Mouse (Mus musculus): ENCODE data around the gene Col4a3bp. TPM values are rescaled to one million over a fixed set of nuclear protein-coding genes. Genes with fewer than 3 reads are reported as not detected.

The Col4a3bp gene
- polyA plus RNA-seq, 1 experiment from 2014 or later, result 13.8 TPM

DNA sequence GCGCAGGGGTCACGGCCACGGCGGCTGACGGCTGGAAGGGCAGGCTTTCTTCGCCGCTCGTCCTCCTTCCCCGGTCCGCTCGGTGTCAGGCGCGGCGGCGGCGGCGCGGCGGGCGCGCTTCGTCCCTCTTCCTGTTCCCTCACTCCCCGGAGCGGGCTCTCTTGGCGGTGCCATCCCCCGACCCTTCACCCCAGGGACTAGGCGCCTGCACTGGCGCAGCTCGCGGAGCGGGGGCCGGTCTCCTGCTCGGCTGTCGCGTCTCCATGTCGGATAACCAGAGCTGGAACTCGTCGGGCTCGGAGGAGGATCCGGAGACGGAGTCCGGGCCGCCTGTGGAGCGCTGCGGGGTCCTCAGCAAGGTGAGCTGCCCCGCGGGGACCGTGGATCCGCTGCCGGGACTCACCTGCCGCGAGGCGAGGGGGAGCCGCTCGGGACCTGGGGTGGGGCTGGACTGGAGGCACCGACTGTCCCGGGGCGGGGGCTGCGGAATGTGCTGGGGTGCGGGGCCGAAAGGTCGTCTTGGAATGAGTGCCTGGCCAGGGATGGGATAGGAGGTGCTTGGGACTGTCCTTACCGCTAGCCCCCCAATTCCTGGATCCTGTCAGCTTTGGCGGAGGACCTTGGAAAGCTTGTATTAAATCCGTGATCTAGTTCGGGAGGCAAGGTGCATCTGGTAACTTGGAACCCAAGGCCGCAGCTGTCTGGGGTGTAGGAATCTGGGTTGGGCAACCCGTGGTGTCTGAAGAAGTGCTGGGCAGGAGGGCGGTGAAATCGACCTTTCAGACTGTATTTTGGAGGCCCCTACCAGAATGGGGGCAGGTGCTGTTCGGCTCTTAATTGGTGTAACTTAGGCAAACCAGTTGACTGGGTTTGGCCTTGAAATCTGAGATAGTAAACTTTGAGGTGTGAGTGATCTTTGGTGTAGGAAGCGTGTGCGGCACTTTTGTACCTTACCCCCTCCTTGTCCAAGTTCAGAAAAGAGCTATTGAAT is 778 bp downstream of the Col4a3bp start:
- Histone ChIP-seq H3K27me3 (replicated peaks) (no peaks in the 10 kb centered on the region), H3K4me3 (replicated peaks) (peak overlapping the region; percentile 97), H3K4me2 (peak overlapping the region; percentile 78), H3K36me3 (no peaks in the 10 kb centered on the region), H3K9me3 (no peaks in the 10 kb centered on the region), H3K4me1 (no peaks in the 10 kb centered on the region), H3K9ac (peak overlapping the region; percentile 95), H3K27ac (peak overlapping the region; percentile 91)
- peak; percentile 56 for ATAC-seq (ENCODE audit: insufficient read depth, low FRiP score, low read depth)
- under 1% methylated on average over 71 of the region's 73 CpGs for WGBS

DNA sequence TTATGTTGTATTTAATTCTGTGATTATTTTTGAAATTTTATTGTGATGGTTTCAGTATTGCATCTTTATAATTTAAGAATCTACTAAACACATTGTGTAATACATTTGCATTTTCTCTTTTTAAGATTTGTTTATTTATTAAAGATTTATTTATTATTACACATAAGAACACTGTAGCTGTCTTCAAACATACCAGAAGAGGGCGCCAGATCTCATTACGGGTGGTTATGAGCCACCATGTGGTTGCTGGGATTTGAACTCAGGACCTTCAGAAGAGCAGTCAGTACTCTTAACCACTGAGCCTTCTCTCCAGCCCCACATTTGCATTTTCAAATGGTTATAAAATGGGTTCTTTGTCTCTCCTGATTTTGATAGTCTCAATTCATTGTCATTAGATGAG is 2.1 kb downstream of the Col4a3bp start:
- Histone ChIP-seq H3K27me3 (replicated peaks) (no peaks in the 10 kb centered on the region), H3K4me2 (no peak overlapping the region), H3K4me3 (replicated peaks) (no peak overlapping the region), H3K36me3 (no peaks in the 10 kb centered on the region), H3K27ac (no peak overlapping the region), H3K9ac (no peak overlapping the region), H3K9me3 (no peaks in the 10 kb centered on the region), H3K4me1 (no peaks in the 10 kb centered on the region)
- no peak for ATAC-seq (ENCODE audit: insufficient read depth, low FRiP score, low read depth)
- WGBS, result 68% methylated on average over 2 of the region's 2 CpGs

DNA sequence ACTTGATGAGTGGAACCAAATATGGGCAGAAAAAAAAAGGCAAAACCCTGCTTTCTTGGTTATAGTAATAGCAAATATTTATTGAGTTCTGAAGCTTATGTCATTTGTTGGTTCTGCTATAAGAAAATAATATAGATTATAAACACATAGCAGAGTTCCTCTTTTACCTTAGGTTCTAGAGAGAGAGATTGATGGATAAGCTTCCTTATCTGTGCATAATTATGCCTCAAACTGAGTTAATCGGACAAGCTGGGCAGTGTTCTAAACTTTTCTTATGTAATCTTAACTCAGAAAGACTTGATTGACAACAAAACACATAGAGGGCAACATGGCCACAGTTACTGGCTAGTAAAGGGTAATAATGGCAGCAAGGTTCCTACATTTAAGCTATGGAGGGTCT is 4.8 kb downstream of the Col4a3bp start:
- no peaks in the 10 kb centered on the region for H3K9me3 ChIP-seq
- no peak overlapping the region for H3K27ac ChIP-seq
- H3K27me3 ChIP-seq (replicated peaks), result no peaks in the 10 kb centered on the region
- no peak overlapping the region for H3K4me2 ChIP-seq
- 70% methylated on average over 1 of the region's 1 CpGs for WGBS
- no peak overlapping the region for H3K9ac ChIP-seq
- ATAC-seq (ENCODE audit: insufficient read depth, low FRiP score, low read depth), result no peak
- H3K4me3 ChIP-seq (replicated peaks), result no peak overlapping the region
- H3K36me3 ChIP-seq, result no peaks in the 10 kb centered on the region
- no peaks in the 10 kb centered on the region for H3K4me1 ChIP-seq

DNA sequence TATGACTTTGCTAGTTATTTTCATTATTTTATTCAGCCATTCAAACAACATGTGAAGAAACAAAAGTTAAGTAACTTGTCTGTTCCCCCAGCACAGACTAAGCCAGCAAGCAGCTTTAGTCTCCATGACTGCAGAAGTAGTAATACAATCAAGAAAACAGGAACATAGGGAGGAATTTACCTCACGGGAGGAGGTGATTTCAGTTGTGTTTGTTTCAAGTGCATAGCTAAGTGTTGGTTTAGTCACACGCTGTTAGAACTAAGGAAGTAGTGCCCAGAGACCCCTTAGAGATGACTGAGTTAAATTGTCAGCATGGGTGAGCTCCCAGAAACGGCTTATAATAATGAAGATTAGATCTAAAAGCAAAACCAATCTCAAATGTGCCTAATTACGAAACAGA is 5.5 kb downstream of the Col4a3bp start:
- WGBS, result 58% methylated on average over 4 of the region's 4 CpGs
- Histone ChIP-seq H3K9me3 (no peaks in the 10 kb centered on the region), H3K4me2 (no peak overlapping the region), H3K4me3 (replicated peaks) (no peak overlapping the region), H3K36me3 (no peaks in the 10 kb centered on the region), H3K4me1 (no peaks in the 10 kb centered on the region), H3K27me3 (replicated peaks) (no peaks in the 10 kb centered on the region), H3K27ac (no peak overlapping the region), H3K9ac (no peak overlapping the region)
- ATAC-seq (ENCODE audit: insufficient read depth, low FRiP score, low read depth), result no peak

DNA sequence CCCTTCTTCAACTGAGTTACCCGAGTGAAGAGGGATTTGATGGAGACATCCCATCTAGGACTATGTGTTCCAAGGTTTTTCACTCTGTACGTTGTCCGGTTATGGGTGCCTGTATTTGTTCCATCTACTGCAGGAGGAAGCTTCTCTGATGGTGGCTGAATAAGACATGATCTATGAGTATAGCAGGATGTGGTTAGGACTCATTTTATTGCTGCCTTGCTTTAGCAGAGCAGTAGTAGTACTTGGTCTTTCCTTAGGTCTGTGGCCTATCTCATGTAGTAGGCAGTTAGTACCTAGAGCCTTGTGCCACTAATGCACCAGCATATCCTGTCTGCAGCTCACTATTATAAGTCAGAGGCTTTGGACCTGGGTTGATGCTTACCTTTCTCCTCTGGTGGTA is 12.7 kb downstream of the Col4a3bp start:
- H3K27ac ChIP-seq, result no peak overlapping the region
- H3K9me3 ChIP-seq, result no peaks in the 10 kb centered on the region
- H3K4me3 ChIP-seq (replicated peaks), result no peak overlapping the region
- ATAC-seq (ENCODE audit: insufficient read depth, low FRiP score, low read depth), result no peak
- H3K4me1 ChIP-seq, result no peaks in the 10 kb centered on the region
- no peak overlapping the region for H3K9ac ChIP-seq
- H3K4me2 ChIP-seq, result no peak overlapping the region
- no peaks in the 10 kb centered on the region for H3K27me3 ChIP-seq (replicated peaks)
- no peaks in the 10 kb centered on the region for H3K36me3 ChIP-seq
- 93% methylated on average over 3 of the region's 3 CpGs for WGBS

DNA sequence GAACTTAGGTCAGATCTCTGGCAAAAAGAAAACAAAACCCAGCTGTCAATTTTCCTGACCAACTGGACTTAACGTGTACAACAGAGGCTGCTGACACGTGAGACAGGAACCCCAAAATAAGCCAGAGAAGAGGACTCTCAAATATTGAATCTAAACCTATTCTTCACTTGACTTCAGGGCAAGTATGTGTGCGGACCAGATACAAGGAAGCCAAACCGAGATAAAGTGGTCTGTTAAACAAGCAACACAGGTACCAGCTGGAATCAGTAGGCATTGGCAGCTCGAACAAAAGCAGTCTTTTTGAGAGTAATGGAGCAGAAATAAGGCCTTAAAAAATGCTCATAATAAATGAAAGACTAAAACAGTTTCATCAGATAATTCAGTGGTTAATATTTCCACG is 25.6 kb downstream of the Col4a3bp start:
- H3K27ac ChIP-seq, result no peak overlapping the region
- 0 out of 2 replicates have a peak, but pooled peaks cover 9% of the 10 kb centered on the region for H3K4me1 ChIP-seq
- H3K4me3 ChIP-seq (replicated peaks), result no peak overlapping the region
- no peaks in the 10 kb centered on the region for H3K27me3 ChIP-seq (replicated peaks)
- H3K9me3 ChIP-seq, result no peaks in the 10 kb centered on the region
- H3K36me3 ChIP-seq, result no peaks in the 10 kb centered on the region
- 52% methylated on average over 6 of the region's 6 CpGs for WGBS
- no peak overlapping the region for H3K4me2 ChIP-seq
- ATAC-seq (ENCODE audit: insufficient read depth, low FRiP score, low read depth), result no peak
- H3K9ac ChIP-seq, result no peak overlapping the region

DNA sequence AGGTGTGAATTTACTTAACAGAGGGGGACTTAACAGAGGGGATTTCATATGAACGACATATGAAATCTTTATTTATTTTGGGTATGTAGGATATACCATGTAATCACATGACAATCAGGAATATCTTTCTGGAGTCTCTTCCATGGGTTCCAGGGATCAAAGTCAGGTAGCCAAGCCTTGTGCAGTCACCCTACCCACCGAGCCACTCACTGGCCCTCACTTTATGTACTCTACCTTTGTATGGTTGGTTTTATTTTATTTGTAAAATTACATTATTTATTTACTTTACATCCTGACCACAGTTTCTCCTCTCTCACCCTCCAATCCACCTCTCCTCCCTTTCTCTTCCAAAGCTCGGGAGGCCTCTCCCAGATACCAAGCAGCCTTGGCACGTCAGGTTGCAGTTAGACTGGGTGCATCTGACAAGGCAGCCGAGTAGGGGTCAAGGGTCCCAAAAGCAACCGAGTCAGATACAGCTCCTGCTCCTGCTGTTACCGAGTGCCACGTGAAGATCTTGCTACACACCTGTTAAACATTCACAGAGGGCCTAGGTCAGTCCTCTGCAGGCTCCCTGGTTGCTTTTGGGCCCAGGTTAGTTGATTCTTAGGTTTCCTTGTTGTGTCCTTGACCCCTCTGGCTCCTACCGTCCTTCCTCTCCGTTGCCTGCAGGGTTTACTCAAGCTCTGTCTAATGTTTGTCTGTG is 28.0 kb downstream of the Col4a3bp start:
- no peak overlapping the region for H3K4me3 ChIP-seq (replicated peaks)
- H3K36me3 ChIP-seq, result no peaks in the 10 kb centered on the region
- no peaks in the 10 kb centered on the region for H3K9me3 ChIP-seq
- H3K4me1 ChIP-seq, result 0 out of 2 replicates have a peak, but pooled peaks cover 9% of the 10 kb centered on the region
- 27% methylated on average over 10 of the region's 10 CpGs for WGBS
- no peak overlapping the region for H3K9ac ChIP-seq
- H3K27ac ChIP-seq, result peak overlapping the region; percentile 35; the same call in 1 of the 2 replicates
- no peaks in the 10 kb centered on the region for H3K27me3 ChIP-seq (replicated peaks)
- H3K4me2 ChIP-seq, result no peak overlapping the region
- peak; percentile 82; the same call in 1 of the 2 replicates for ATAC-seq (ENCODE audit: insufficient read depth, low FRiP score, low read depth)

DNA sequence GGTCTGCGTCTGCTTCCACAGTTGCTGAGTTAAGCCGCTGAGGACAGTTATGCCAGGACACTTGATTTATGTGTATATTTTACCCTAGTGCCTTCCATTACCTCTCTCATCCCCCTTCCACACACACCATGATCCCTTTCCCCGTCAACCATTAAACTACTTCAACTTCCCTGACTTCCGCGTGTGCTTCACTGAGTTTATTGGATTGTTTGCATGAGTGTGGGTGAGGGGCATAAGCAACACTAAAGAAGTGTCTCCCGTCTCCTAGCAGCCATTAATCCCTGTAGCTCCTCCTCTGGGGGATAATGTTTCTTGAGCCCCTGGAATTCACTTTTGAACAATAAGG is 28.6 kb downstream of the Col4a3bp start:
- no peaks in the 10 kb centered on the region for H3K27me3 ChIP-seq (replicated peaks)
- no peak overlapping the region for H3K4me3 ChIP-seq (replicated peaks)
- no peaks in the 10 kb centered on the region for H3K9me3 ChIP-seq
- H3K4me1 ChIP-seq, result 0 out of 2 replicates have a peak, but pooled peaks cover 9% of the 10 kb centered on the region
- H3K9ac ChIP-seq, result no peak overlapping the region
- WGBS, result 22% methylated on average over 6 of the region's 6 CpGs
- peak; percentile 43; the same call in 1 of the 2 replicates for ATAC-seq (ENCODE audit: insufficient read depth, low FRiP score, low read depth)
- H3K27ac ChIP-seq, result peak overlapping the region; percentile 35; the same call in 1 of the 2 replicates
- H3K36me3 ChIP-seq, result no peaks in the 10 kb centered on the region
- no peak overlapping the region for H3K4me2 ChIP-seq

DNA sequence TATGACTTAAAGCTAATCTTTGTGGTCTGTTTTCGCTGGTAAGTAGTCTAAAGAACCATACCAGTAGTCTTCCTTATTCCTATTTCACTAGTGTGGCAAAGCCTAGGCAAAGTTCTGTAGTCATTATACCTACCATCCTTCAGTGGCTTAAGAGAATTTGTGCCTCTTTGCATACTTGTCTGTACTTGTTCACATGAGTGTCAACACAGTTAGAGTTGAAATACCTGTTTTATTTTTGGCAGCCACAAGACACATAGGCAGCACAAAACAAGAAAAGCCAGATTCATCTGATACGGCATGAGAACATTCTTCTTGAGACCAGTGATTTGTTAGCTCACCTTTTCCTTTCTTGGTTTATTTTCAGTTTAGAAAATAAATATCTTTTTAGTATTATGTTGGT is 31.8 kb downstream of the Col4a3bp start:
- ATAC-seq (ENCODE audit: insufficient read depth, low FRiP score, low read depth), result no peak
- Histone ChIP-seq H3K9ac (no peak overlapping the region), H3K4me3 (replicated peaks) (no peak overlapping the region), H3K4me1 (0 out of 2 replicates have a peak, but pooled peaks cover 9% of the 10 kb centered on the region), H3K4me2 (no peak overlapping the region), H3K27me3 (replicated peaks) (no peaks in the 10 kb centered on the region), H3K27ac (no peak overlapping the region), H3K9me3 (no peaks in the 10 kb centered on the region), H3K36me3 (no peaks in the 10 kb centered on the region)
- 84% methylated on average over 2 of the region's 2 CpGs for WGBS

DNA sequence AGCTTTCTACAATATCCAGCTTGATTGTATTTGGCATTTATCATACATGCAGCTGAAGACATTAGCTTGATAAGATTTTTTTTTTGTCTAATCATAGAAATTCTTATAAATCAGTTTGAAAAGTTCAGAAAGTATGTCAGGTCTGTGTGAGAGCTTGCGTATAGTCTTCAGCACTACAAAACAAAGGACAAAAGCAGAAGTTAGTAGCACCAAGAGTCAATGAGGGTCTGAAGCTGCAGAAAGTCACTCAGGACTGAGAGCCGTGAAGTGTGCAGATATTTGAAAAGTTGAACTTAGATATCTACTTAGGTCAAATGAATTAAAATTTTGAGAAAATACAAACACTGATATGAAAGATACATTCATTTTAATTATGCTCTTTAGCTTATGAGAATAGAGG is 36.7 kb downstream of the Col4a3bp start:
- Histone ChIP-seq H3K4me1 (no peaks in the 10 kb centered on the region), H3K4me3 (replicated peaks) (no peak overlapping the region), H3K9ac (no peak overlapping the region), H3K9me3 (no peaks in the 10 kb centered on the region), H3K4me2 (no peak overlapping the region), H3K27ac (no peak overlapping the region), H3K27me3 (replicated peaks) (no peaks in the 10 kb centered on the region), H3K36me3 (no peaks in the 10 kb centered on the region)
- ATAC-seq (ENCODE audit: insufficient read depth, low FRiP score, low read depth), result no peak
- WGBS, result 70% methylated on average over 2 of the region's 2 CpGs

DNA sequence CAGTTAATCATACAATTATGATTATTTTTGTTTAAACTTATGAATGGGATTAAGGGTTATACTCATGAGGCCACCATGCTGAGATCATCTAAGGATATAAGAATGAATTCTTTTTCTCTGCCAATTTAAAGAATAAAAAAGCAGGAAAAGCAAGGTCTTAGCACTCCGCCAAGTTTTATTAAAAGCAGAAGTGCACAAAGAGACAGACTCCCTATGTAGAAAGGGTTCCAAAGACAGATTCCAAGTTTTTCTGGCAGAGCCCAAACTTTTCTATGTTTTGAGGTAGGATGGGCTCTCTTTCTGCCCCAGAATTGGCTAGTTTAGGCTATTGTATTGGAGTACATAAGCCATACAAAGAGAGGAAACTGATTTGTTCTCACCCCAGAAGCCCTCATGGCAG is 37.6 kb downstream of the Col4a3bp start:
- Histone ChIP-seq H3K27ac (no peak overlapping the region), H3K4me3 (replicated peaks) (no peak overlapping the region), H3K4me1 (no peaks in the 10 kb centered on the region), H3K27me3 (replicated peaks) (no peaks in the 10 kb centered on the region), H3K9me3 (no peaks in the 10 kb centered on the region), H3K36me3 (no peaks in the 10 kb centered on the region), H3K4me2 (no peak overlapping the region), H3K9ac (no peak overlapping the region)
- 65% methylated on average over 1 of the region's 1 CpGs for WGBS
- ATAC-seq (ENCODE audit: insufficient read depth, low FRiP score, low read depth), result no peak

DNA sequence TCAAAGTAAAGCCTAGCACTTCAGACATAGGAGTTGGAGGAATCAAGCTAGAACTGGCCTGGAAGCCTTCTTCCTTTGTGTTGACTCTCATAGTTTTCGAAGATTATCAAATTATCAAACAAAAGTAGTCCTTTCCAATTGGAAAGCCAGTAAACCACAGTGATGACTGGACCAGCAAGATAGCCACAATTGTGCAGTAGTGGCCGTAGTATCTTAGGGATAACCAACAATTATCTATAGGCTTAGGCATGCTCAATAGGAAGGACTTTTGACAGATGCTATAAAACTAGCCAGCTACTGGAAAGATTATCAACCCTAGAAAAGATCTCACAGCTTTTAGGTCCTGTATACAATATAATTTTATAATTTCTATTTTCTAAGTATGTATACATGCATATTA is 41.8 kb downstream of the Col4a3bp start:
- Histone ChIP-seq H3K9me3 (no peaks in the 10 kb centered on the region), H3K9ac (no peak overlapping the region), H3K36me3 (no peaks in the 10 kb centered on the region), H3K27me3 (replicated peaks) (no peaks in the 10 kb centered on the region), H3K27ac (no peak overlapping the region), H3K4me1 (peaks cover 4% of the 10 kb centered on the region; the same call in 1 of the 2 replicates), H3K4me3 (replicated peaks) (no peak overlapping the region), H3K4me2 (no peak overlapping the region)
- 92% methylated on average over 2 of the region's 2 CpGs for WGBS
- no peak for ATAC-seq (ENCODE audit: insufficient read depth, low FRiP score, low read depth)
